Mouse (Mus musculus) midbrain, embryonic 14.5 days (tissue): ENCODE measurements at regions not wholly inside any gene's neighbourhood (a gene's known extent, or its start where the extent isn't known, plus 50 kb on each side); places are given as distances from the start of the nearest gene placed in this dataset.

ENCODE experiments used
- ATAC-seq: fragments of 200-750 bp; cut with Nextera tagmentation; 2 replicates; pipeline ENCODE4 v1.8.0; 2017; ENCODE audit warnings: moderate number of reproducible peaks, moderate library complexity; ENCODE audit not compliant: low FRiP score, low TSS enrichment
- DNase-seq: peaks from one replicate; pipeline ENCODE4 v3.0.0-alpha.2; 2015
- H3K27ac ChIP-seq: fragments of 300-500 bp; sonication (generic); replicated peaks from 2 replicates; pipeline ENCODE4 v1.5.1; 2014; ENCODE audit warnings: mild to moderate bottlenecking, low read depth, low read length, moderate library complexity
- H3K27me3 ChIP-seq: fragments of 300-500 bp; sonication (generic); 2 replicates; pipeline ENCODE4 v1.6.1; 2014; ENCODE audit warnings: low read length, control low read depth, mixed read lengths; ENCODE audit not compliant: control insufficient read depth, insufficient read depth
- H3K36me3 ChIP-seq: fragments of 300-500 bp; sonication (generic); 2 replicates; pipeline ENCODE4 v1.6.1; 2014; ENCODE audit warnings: low read length, control low read depth; ENCODE audit not compliant: control insufficient read depth, insufficient read depth
- H3K4me1 ChIP-seq: fragments of 300-500 bp; sonication (generic); 2 replicates; pipeline ENCODE4 v1.6.1; 2014; ENCODE audit warnings: mild to moderate bottlenecking, antibody characterized with exemption, low read length, control low read depth; ENCODE audit not compliant: control insufficient read depth, insufficient read depth
- H3K4me2 ChIP-seq: fragments of 300-500 bp; sonication (generic); 2 replicates; pipeline ENCODE4 v1.6.1; 2014; ENCODE audit warnings: mild to moderate bottlenecking, low read length, moderate library complexity
- H3K4me3 ChIP-seq: fragments of 300-500 bp; sonication (generic); replicated peaks from 2 replicates; pipeline ENCODE4 v1.5.1; 2014; ENCODE audit warnings: low read depth, low read length
- H3K9ac ChIP-seq: fragments of 300-500 bp; sonication (generic); replicated peaks from 2 replicates; pipeline ENCODE4 v1.6.1; 2014; ENCODE audit warnings: mild to moderate bottlenecking, low read length, moderate library complexity
- H3K9me3 ChIP-seq: fragments of 300-500 bp; sonication (generic); 2 replicates; pipeline ENCODE4 v1.6.1; 2016; ENCODE audit warnings: low read length, control low read depth, mixed read lengths; ENCODE audit not compliant: control insufficient read depth
- WGBS: fragments of 180-500 bp; shearing (Covaris S2); extraction: QIAGEN DNeasy Blood & Tissue Kit; methylation state at CpG from one replicate; pipeline ENCODE4 v1.1.7; 2014; 5-methylcytosine and 5-hydroxymethylcytosine counted together

GRCm38 (mm10) chr12:109881108-109881507, 281.0 kb upstream of the Rtl1 start:
- H3K4me1 ChIP-seq: no peaks in the 10 kb centered on the region
- WGBS: 49% methylated on average over 3 of the region's 3 CpGs
- H3K36me3 ChIP-seq: no peaks in the 10 kb centered on the region
- H3K9ac ChIP-seq: no peak overlapping the region
- no peak overlapping the region for H3K4me2 ChIP-seq
- DNase-seq: no peak
- no peak for ATAC-seq
- H3K27ac ChIP-seq: no peak overlapping the region
- no peaks in the 10 kb centered on the region for H3K9me3 ChIP-seq
- H3K27me3 ChIP-seq: no peaks in the 10 kb centered on the region
- H3K4me3 ChIP-seq: no peak overlapping the region

GRCm38 (mm10) chr12:109891206-109891605, 291.1 kb upstream of the Rtl1 start:
- Histone ChIP-seq H3K9me3 (no peaks in the 10 kb centered on the region), H3K9ac (no peak overlapping the region), H3K27ac (no peak overlapping the region), H3K27me3 (no peaks in the 10 kb centered on the region), H3K4me1 (no peaks in the 10 kb centered on the region), H3K4me3 (no peak overlapping the region), H3K4me2 (no peak overlapping the region), H3K36me3 (no peaks in the 10 kb centered on the region)
- no peak for ATAC-seq
- no peak for DNase-seq
- 93% methylated on average over 2 of the region's 2 CpGs for WGBS

DNA sequence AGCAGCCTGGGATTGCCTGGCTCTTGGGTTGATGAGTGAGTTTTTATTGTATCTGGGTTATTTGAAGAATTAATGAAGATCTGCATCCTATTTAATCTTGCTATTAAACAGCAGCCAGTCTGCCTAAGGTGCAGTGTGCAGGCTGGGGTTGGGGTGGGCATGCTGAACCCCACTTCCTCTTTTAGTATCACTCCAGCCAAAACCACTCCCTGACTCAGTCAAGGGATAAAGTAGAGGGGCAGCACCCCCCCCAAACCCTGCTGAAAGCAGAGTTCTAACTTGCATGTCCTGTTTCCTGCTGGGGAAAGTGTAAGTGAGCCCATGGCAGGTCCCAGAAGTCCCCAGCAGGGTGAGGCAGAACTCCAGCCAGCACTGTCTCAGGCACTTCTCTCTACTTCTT, 292.7 kb upstream of the Rtl1 start:
- ATAC-seq: no peak
- Histone ChIP-seq H3K4me1 (no peaks in the 10 kb centered on the region), H3K9ac (no peak overlapping the region), H3K9me3 (no peaks in the 10 kb centered on the region), H3K4me3 (no peak overlapping the region), H3K27me3 (no peaks in the 10 kb centered on the region), H3K36me3 (no peaks in the 10 kb centered on the region), H3K27ac (no peak overlapping the region), H3K4me2 (no peak overlapping the region)
- DNase-seq: no peak

GRCm38 (mm10) chr12:109893657-109894056, 293.5 kb upstream of the Rtl1 start:
- H3K9me3 ChIP-seq: no peaks in the 10 kb centered on the region
- no peak overlapping the region for H3K27ac ChIP-seq
- H3K27me3 ChIP-seq: no peaks in the 10 kb centered on the region
- H3K4me2 ChIP-seq: no peak overlapping the region
- ATAC-seq (no peak), DNase-seq (no peak)
- H3K4me1 ChIP-seq: no peaks in the 10 kb centered on the region
- no peak overlapping the region for H3K9ac ChIP-seq
- no peak overlapping the region for H3K4me3 ChIP-seq
- WGBS: 81% methylated on average over 4 of the region's 4 CpGs
- no peaks in the 10 kb centered on the region for H3K36me3 ChIP-seq

- no peaks in the 10 kb centered on the region for H3K27me3 ChIP-seq
- no peak overlapping the region for H3K27ac ChIP-seq
- ATAC-seq (no peak), DNase-seq (no peak)
- no peak overlapping the region for H3K4me3 ChIP-seq
- no peak overlapping the region for H3K9ac ChIP-seq
- no peak overlapping the region for H3K4me2 ChIP-seq
- no peaks in the 10 kb centered on the region for H3K9me3 ChIP-seq
- H3K4me1 ChIP-seq: no peaks in the 10 kb centered on the region
- H3K36me3 ChIP-seq: no peaks in the 10 kb centered on the region
- WGBS: 85% methylated on average over 7 of the region's 7 CpGs
Observed at GRCm38 (mm10) chr12:109895389-109895788, 295.3 kb upstream of the Rtl1 start.

GRCm38 (mm10) chr12:109896397-109896796, 296.3 kb upstream of the Rtl1 start:
- ATAC-seq (no peak), DNase-seq (no peak)
- Histone ChIP-seq H3K4me1 (no peaks in the 10 kb centered on the region), H3K9ac (no peak overlapping the region), H3K27ac (no peak overlapping the region), H3K4me3 (no peak overlapping the region), H3K36me3 (no peaks in the 10 kb centered on the region), H3K4me2 (no peak overlapping the region), H3K27me3 (no peaks in the 10 kb centered on the region), H3K9me3 (no peaks in the 10 kb centered on the region)
- WGBS: 94% methylated on average over 9 of the region's 9 CpGs

DNA sequence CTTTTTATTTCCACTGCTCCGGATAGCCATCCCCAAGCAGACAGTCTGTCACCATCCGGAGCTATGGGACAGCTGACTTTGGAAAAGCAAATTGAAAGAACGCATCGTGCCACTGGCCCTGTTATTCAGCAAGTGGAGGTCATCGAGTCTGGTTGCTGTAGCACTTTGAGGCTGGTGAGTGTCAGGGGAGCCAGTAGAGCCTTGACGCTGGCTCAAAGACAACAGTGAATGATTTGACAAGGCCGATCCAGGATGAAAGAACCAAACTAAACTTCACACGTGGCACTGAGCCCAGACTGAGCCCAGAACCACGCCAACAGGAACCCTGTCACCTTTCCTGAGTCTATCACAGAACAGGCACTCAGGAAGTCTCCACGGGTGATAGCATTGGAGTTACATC, 296.8 kb upstream of the Rtl1 start:
- Histone ChIP-seq H3K27ac (no peak overlapping the region), H3K27me3 (no peaks in the 10 kb centered on the region), H3K4me1 (no peaks in the 10 kb centered on the region), H3K9ac (no peak overlapping the region), H3K4me3 (no peak overlapping the region), H3K9me3 (no peaks in the 10 kb centered on the region), H3K4me2 (no peak overlapping the region), H3K36me3 (no peaks in the 10 kb centered on the region)
- DNase-seq: no peak
- no peak for ATAC-seq
- 93% methylated on average over 10 of the region's 10 CpGs for WGBS

GRCm38 (mm10) chr12:109897861-109898385, 297.8 kb upstream of the Rtl1 start:
- WGBS: 57% methylated on average over 11 of the region's 11 CpGs
- DNase-seq: no peak
- H3K4me2 ChIP-seq: no peak overlapping the region

DNA sequence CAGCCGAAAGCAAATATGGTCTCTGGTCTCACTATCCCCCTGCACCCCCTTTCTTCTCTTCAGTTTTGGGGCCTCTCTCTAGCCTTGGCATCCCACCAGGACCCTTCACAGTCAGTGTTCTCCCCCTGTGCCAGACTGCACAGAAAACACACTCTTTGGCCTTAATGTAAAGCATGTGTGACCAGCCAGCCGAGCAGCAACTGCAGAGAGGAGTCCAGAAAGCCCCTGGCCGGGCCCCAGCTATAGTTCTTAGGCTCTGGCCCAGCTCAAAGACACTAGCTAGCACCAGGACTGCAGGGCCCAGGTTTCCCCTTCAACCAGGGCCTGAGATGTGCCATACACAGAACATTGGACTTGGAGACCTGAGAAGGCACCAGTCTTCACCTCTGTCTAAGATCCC, 299.3 kb upstream of the Rtl1 start:
- Histone ChIP-seq H3K4me3 (no peak overlapping the region), H3K4me1 (no peaks in the 10 kb centered on the region), H3K36me3 (no peaks in the 10 kb centered on the region), H3K9me3 (no peaks in the 10 kb centered on the region), H3K27ac (no peak overlapping the region), H3K27me3 (no peaks in the 10 kb centered on the region), H3K4me2 (no peak overlapping the region), H3K9ac (no peak overlapping the region)
- WGBS: 79% methylated on average over 3 of the region's 3 CpGs
- DNase-seq (no peak), ATAC-seq (no peak)

More at GRCm38 (mm10) chr12:109897861-109898385, 297.8 kb upstream of the Rtl1 start:
- no peak overlapping the region for H3K9ac ChIP-seq
- no peak overlapping the region for H3K4me3 ChIP-seq
- H3K27ac ChIP-seq: no peak overlapping the region
- H3K9me3 ChIP-seq: no peaks in the 10 kb centered on the region
- no peaks in the 10 kb centered on the region for H3K4me1 ChIP-seq
- H3K27me3 ChIP-seq: no peaks in the 10 kb centered on the region
- no peak for ATAC-seq
- no peaks in the 10 kb centered on the region for H3K36me3 ChIP-seq
